Mouse (Mus musculus) thymus, adult 2 months (tissue): ENCODE measurements around the gene Rpl28. TPM values are rescaled to one million over a fixed set of nuclear protein-coding genes. Genes with fewer than 3 reads are reported as not detected.

Source experiments
- DNase-seq: peaks from one replicate; pipeline ENCODE4 v3.0.0; 2021
- H3K27ac ChIP-seq: fragments of 200-500 bp; 2 replicates; pipeline ENCODE4 v1.5.1; 2012; ENCODE audit warnings: low read length, control low read depth; ENCODE audit not compliant: control insufficient read depth, insufficient read depth
- H3K27me3 ChIP-seq: fragments of 200-500 bp; 2 replicates; pipeline ENCODE4 v1.6.1; 2012; ENCODE audit warnings: mild to moderate bottlenecking, low read length, moderate library complexity, mixed read lengths; ENCODE audit not compliant: control insufficient read depth, insufficient read depth
- H3K36me3 ChIP-seq: fragments of 200-500 bp; 2 replicates; pipeline ENCODE4 v1.6.1; 2012; ENCODE audit warnings: mild to moderate bottlenecking, low read length, moderate library complexity; ENCODE audit not compliant: control insufficient read depth, insufficient read depth
- H3K4me1 ChIP-seq: fragments of 200-500 bp; replicated peaks from 2 replicates; pipeline ENCODE4 v1.6.1; 2012; ENCODE audit warnings: low read length; ENCODE audit not compliant: control insufficient read depth, insufficient read depth
- H3K4me3 ChIP-seq: fragments of 200-500 bp; 2 replicates; pipeline ENCODE4 v1.5.1; 2012; ENCODE audit warnings: mild to moderate bottlenecking, low read length, control low read depth, moderate library complexity; ENCODE audit not compliant: control insufficient read depth, insufficient read depth
- CTCF ChIP-seq: fragments of 200-500 bp; IDR thresholded peaks from 2 replicates; pipeline ENCODE4 v1.5.1; 2012; ENCODE audit warnings: mild to moderate bottlenecking, control low read depth, low read length, moderate library complexity, borderline replicate concordance; ENCODE audit not compliant: control insufficient read depth, poor library complexity, insufficient read depth; ENCODE audit errors: extremely low read depth
- POLR2A ChIP-seq: fragments of 200-500 bp; IDR thresholded peaks from 2 replicates; pipeline ENCODE4 v1.6.1; 2012; ENCODE audit warnings: mild to moderate bottlenecking, low read length, control low read depth, moderate library complexity; ENCODE audit not compliant: control insufficient read depth, poor library complexity, insufficient read depth; ENCODE audit errors: extremely low read depth
- WGBS: fragments of 180-500 bp; shearing (Covaris S2); methylation state at CpG from one replicate; pipeline ENCODE4 v1.1.7; 2018; 5-methylcytosine and 5-hydroxymethylcytosine counted together
- polyA plus RNA-seq: library from polyadenylated mRNA; depleted of rRNA; stranded (reverse); fragments of >200 nt; gene quantifications from 2 replicates; pipeline ENCODE4 v1.2.3, GENCODE M21; 2012

Gene Rpl28
- polyA plus RNA-seq, 1 experiment = 367 TPM

- no peaks in the 10 kb centered on the region for H3K36me3 ChIP-seq
- no peaks in the 10 kb centered on the region for H3K4me1 ChIP-seq
- no peak overlapping the region for H3K4me3 ChIP-seq
- H3K27me3 ChIP-seq = peaks cover 4% of the 10 kb centered on the region; the same call in 1 of the 2 replicates
- 68% methylated on average over 10 of the region's 10 CpGs for WGBS
- H3K27ac ChIP-seq = no peak overlapping the region
- TF ChIP-seq POLR2A = no peak
- no peak for TF ChIP-seq CTCF
- DNase-seq = no peak
Measured at GRCm38 (mm10) chr7:4776131-4776530, 16.5 kb upstream of the Rpl28 start.

- no peaks in the 10 kb centered on the region for H3K4me1 ChIP-seq
- H3K27me3 ChIP-seq = peaks cover 4% of the 10 kb centered on the region; the same call in 1 of the 2 replicates
- H3K4me3 ChIP-seq = peak overlapping the region; percentile 4; the same call in 1 of the 2 replicates
- H3K36me3 ChIP-seq = no peaks in the 10 kb centered on the region
- H3K27ac ChIP-seq = no peak overlapping the region
- TF ChIP-seq CTCF = no peak
- TF ChIP-seq POLR2A = no peak
- DNase-seq = peak; percentile 34
- 4% methylated on average over 42 of the region's 56 CpGs for WGBS
Measured at GRCm38 (mm10) chr7:4776861-4777830, 15.5 kb upstream of the Rpl28 start.

- H3K27me3 ChIP-seq = peaks cover 4% of the 10 kb centered on the region; the same call in 1 of the 2 replicates
- H3K4me3 ChIP-seq = no peak overlapping the region
- no peaks in the 10 kb centered on the region for H3K4me1 ChIP-seq
- 53% methylated on average over 20 of the region's 20 CpGs for WGBS
- TF ChIP-seq POLR2A = no peak
- no peak for TF ChIP-seq CTCF
- H3K27ac ChIP-seq = no peak overlapping the region
- H3K36me3 ChIP-seq = no peaks in the 10 kb centered on the region
- no peak for DNase-seq
Measured at GRCm38 (mm10) chr7:4777851-4778637, 14.6 kb upstream of the Rpl28 start.

- TF ChIP-seq POLR2A = no peak
- TF ChIP-seq CTCF = peak; percentile 36; the same call in 1 of the 2 replicates
- Histone ChIP-seq H3K27me3 (peaks cover 2% of the 10 kb centered on the region; the same call in 1 of the 2 replicates), H3K4me1 (no peaks in the 10 kb centered on the region), H3K27ac (no peak overlapping the region), H3K4me3 (no peak overlapping the region), H3K36me3 (no peaks in the 10 kb centered on the region)
- 9% methylated on average over 5 of the region's 5 CpGs for WGBS
- DNase-seq = no peak
Measured at GRCm38 (mm10) chr7:4779921-4780320, 12.8 kb upstream of the Rpl28 start.

GRCm38 (mm10) chr7:4782130-4782529 is 10.5 kb upstream of the Rpl28 start:
- WGBS = 51% methylated on average over 3 of the region's 3 CpGs
- no peak for DNase-seq
- H3K27me3 ChIP-seq = no peaks in the 10 kb centered on the region; the same call in 1 of the 2 replicates
- no peaks in the 10 kb centered on the region for H3K4me1 ChIP-seq
- no peak overlapping the region for H3K27ac ChIP-seq
- no peak overlapping the region for H3K4me3 ChIP-seq
- H3K36me3 ChIP-seq = no peaks in the 10 kb centered on the region
- TF ChIP-seq CTCF (no peak), POLR2A (no peak)

- no peak within 1 kb of the TSS for H3K4me3 ChIP-seq
- 86% methylated on average over 2 of the region's 2 CpGs for WGBS
- TF ChIP-seq POLR2A (no peak), CTCF (no peak)
- H3K27ac ChIP-seq = no peak within 1 kb of the TSS
- no peaks in the 10 kb centered on the region for H3K4me1 ChIP-seq
- no peaks in the 10 kb centered on the region for H3K36me3 ChIP-seq
- DNase-seq = no peak
- H3K27me3 ChIP-seq = no peaks in the 10 kb centered on the region; the same call in 1 of the 2 replicates
Measured at GRCm38 (mm10) chr7:4782759-4783158, 9.9 kb upstream of the Rpl28 start, which contains the start of the genes Il11 and Tmem190. Gene Il11, minus strand, starts transcription at chr7:4782859. Gene Tmem190, plus strand, starts transcription at chr7:4782937.
